Mouse (Mus musculus) v-Abl transformed pro-B cells (cell line): ENCODE measurements at regions not wholly inside any gene's neighbourhood (a gene's known extent, or its start where the extent isn't known, plus 50 kb on each side); places are given as distances from the start of the nearest gene placed in this dataset.
"Not testable (repeated sequence)": the region's sequence is repeated elsewhere in the genome, so short reads cannot be mapped to it uniquely, and the experiment has no call there.

Experiments
- in situ Hi-C, 2 experiments: fragments of 400-800 bp; cut with MboI; formaldehyde crosslinking; loops; one replicate each; pipeline ENCODE4 v1.15.1; 2025; ENCODE audit not compliant: unreplicated experiment in 2 of 2

GRCm38 (mm10) chr12:71524156-71524555 is 214.5 kb downstream of the Dact1 start:
- in situ Hi-C loops, result no loop called here

DNA sequence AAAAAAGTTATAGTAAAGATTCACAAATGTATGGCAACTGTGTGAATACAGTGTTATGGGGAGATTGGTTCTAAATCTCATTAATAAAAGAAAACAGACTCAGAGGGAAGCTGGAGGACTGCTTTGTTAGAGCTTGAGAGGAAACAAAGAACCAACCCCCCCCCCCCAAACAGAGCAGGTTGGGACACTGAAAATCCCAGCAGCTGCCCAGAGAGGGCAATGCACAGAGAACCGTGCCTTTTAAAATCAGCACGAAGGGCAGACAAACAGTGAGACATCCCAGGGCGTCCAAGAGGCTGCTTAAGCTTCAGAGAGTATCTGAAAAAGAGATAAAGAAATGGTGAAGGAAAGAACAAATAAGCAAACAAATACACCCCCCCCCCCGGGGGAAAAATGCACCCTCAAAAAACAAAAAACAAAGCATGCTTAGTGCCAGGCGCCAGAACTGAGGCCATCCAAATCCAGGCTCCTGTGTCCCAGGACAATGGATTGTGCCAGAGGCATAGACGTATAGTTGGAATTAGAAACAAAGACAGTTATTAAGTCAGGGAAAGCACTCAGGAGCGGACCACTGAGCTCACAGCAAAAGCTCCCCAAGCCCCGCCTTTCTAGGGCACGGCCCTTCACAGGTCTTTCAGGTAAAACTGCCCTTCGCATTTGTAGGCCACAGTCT is 215.7 kb downstream of the Dact1 start:
- in situ Hi-C loops, result no loop called here

- in situ Hi-C loops, result no loop called here
These were observed 216.9 kb downstream of the Dact1 start for GRCm38 (mm10) chr12:71526623-71527022.

GRCm38 (mm10) chr12:71532161-71532560 is 222.5 kb downstream of the Dact1 start:
- in situ Hi-C loops, result no loop called here

DNA sequence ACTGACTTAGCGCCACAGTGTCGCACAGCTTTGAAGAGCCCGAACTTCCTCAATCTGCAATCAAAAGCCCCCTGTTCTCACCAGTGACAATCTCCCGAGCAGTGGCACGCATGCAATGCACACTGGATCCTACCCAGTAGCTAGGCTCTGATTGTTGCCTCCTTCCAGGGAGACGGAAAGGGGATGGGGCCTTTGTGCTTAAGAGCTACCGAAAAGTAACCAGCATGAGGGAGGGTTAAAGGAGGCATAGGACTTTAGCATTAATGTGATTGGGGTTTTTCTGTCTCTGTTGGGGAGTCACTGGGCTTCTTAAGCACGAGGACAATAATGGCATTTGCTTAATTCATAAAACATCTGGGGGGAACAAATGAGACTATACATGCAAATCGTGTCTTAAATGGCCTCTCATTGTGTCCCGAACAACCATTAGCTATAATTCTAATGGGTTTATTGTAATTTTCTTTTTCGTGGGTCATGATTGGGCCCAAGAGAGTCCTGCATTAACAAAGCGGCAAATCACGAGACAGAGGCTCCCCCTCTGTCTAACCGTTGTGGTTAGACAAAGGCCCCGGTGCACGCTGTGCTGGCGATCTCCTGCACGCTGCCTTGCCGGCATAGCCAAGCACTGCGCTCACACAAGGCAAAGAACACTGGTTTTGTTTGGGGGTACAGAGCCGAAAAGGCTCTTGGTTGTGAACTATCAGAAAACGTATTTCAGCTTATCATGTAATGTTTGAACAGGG is 223.2 kb downstream of the Dact1 start:
- in situ Hi-C loops, result no loop called here

GRCm38 (mm10) chr12:71533701-71534100 is 224.0 kb downstream of the Dact1 start:
- in situ Hi-C loops, result no loop called here

DNA sequence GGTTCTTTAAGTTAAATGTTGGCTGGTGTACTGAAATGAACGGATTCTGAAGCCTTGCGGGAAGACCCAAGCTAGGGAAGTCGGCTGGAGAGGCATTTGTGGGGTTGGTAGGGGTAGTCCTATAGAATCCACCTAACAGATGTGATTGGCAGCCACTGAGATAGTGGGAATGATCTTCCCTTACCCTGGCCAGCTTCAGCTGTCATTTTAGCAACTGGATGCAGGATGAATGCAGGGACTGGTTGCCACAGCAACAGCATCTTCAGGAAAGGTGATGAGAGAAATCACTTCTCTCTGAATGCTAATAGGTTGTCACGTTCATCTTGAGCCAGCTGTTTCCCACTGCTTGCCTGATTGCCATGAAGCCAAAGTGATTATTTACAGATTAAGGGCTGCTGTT is 224.5 kb downstream of the Dact1 start:
- in situ Hi-C loops, result no loop called here

DNA sequence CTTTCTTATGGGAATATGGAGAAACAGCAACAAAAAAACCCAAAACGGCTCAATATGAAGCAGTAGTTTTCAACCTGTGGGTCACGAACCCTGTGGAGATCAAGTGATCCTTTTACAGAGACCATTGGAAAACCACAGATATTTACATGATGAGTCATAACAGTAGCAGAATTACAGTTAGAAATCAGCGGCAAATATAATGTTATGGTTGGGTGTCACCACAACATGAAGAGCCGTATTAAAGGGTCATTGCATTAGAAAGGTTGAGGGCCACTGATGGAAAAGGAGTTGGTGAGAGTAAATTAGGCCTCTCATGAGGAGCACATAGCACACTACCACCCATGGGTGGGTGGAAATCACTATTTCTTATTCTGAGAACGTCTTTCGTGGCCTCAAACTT is 225.6 kb downstream of the Dact1 start:
- in situ Hi-C loops, result no loop called here

GRCm38 (mm10) chr12:71535831-71536230 is 226.1 kb downstream of the Dact1 start:
- in situ Hi-C loops, result not testable (repeated sequence)

- in situ Hi-C loops, result no loop called here
These were observed 229.0 kb downstream of the Dact1 start for GRCm38 (mm10) chr12:71538691-71539090.

- in situ Hi-C loops, result no loop called here
These were observed 230.6 kb downstream of the Dact1 start for GRCm38 (mm10) chr12:71540279-71540678.

- in situ Hi-C loops, result no loop called here
These were observed 232.3 kb downstream of the Dact1 start for GRCm38 (mm10) chr12:71541961-71542360.

- in situ Hi-C loops, result no loop called here
These were observed 234.0 kb downstream of the Dact1 start for GRCm38 (mm10) chr12:71543571-71544119.

- in situ Hi-C loops, result no loop called here
These were observed 234.9 kb downstream of the Dact1 start for GRCm38 (mm10) chr12:71544401-71545159.

DNA sequence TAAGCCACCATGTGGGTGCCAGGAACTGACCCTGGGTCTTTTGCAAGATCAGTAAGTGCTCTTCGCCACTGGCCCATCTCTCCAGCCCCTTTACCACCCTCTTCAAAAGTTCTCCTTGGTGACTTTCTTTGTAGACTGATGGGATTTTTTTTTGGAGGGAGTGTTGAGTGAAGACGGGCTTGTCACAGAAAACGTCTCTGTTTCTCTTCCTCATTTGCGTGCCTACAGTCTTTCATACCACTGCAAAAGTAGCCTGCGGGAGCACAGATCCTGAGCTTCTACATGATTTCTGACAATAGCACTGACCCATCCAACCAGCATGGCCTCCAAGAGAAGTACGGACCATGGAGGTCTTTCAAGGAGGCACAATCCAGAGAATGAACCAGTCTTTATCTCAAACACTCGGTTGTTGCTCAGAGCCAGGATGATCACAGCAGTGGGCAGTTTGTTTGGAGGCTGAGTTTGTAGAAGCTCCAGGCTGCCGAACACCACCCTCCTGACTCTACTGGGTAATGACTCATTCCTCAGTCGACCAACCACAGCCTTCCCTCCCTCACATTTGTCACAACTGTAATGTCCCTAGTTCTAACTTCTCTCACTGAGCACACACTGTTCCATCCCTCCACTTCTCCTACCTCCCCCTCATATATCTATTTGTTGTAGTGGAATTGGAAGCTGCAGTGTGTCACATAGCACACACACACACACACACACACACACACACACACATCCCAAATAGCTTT is 237.0 kb downstream of the Dact1 start:
- in situ Hi-C loops, result no loop called here

DNA sequence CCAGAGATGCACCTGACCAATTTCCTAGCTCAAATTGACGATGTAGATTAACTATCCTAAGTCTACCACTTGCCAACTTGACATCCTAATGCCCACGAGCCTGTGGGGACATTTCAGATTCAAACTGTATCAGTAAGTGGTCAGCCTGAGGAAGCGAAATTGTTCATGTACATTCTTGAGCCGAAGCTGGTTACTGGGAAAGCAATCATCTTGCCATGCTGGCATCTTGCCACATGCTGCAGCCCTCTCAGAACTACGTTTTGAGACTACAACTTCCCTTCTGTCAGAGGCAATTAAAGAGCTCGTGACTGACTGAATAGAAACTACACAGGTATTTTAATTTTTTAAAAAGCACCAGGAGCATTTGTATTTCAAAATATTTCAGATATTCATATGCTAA is 239.7 kb downstream of the Dact1 start:
- in situ Hi-C loops, result no loop called here

GRCm38 (mm10) chr12:71554212-71554611 is 244.5 kb downstream of the Dact1 start:
- in situ Hi-C loops, result no loop called here

DNA sequence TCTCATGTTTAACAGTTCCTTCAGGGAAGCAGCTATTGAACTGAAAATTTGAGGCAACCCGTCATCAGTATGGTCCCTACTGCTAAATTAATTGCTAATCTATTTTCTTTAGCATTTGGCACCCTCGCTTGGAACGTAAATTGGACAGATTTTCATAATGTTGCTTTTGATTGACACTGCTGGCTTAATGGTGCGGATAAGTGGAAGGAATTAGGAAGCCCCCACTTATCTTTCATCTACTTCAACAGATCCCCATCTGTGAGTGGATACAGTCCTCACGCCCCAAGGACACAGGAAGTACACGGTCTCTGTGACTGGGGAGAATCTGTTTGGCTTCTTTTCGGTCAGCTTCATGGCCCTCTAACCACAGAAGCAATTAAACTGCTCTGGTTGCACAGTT is 251.6 kb downstream of the Dact1 start:
- in situ Hi-C loops, result no loop called here

GRCm38 (mm10) chr12:71561918-71562572 is 252.4 kb downstream of the Dact1 start:
- in situ Hi-C loops, result no loop called here

- in situ Hi-C loops, result no loop called here
These were observed 253.5 kb downstream of the Dact1 start for GRCm38 (mm10) chr12:71563219-71563618.
